Mouse (Mus musculus): ENCODE results near the gene Tbc1d9.
"Not testable (repeated sequence)": the region's sequence is repeated elsewhere in the genome, so short reads cannot be mapped to it uniquely, and the experiment has no call there.

Gene Tbc1d9

DNA sequence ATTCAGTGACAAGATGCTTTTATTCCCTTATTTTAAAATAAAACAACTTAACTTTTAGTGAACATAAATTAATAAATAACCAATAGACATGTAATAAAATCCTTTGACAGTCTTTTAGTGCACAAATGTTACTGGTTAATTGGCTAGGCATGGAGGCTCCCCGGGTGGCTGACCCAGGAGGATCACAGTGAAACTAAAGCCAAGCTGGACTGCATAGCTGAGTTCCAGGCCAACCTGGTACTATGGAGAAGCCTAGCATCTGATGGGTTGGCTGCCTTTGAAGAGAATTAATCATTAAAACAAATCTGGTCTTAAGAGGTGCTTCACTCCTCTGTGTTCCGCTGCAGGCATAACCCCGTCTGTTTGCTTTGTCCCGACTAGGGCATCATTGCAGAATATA lies 67.9 kb downstream of the Tbc1d9 start:
- DNase-seq (ENCODE audit: low spot score), result no peak

DNA sequence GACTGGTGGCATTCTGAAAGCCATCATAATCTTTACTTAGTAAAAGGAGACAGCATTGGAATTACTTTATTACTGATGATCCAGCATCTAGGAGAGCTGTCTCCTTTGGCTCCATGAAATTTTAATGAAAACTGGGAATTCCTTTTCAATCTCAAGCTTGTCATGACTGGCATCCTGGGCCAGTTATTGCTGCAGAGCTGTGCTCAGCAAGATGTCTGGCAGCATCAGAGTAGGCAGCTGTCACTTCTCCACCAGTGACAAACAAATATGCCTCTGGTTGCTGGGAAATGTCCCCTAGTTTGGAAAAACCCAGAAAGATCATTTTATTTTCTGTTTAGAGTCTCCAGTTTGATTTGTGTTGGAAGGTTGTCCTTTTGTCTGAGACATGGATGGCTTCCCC lies 74.2 kb downstream of the Tbc1d9 start:
- DNase-seq (ENCODE audit: low spot score), result no peak

DNA sequence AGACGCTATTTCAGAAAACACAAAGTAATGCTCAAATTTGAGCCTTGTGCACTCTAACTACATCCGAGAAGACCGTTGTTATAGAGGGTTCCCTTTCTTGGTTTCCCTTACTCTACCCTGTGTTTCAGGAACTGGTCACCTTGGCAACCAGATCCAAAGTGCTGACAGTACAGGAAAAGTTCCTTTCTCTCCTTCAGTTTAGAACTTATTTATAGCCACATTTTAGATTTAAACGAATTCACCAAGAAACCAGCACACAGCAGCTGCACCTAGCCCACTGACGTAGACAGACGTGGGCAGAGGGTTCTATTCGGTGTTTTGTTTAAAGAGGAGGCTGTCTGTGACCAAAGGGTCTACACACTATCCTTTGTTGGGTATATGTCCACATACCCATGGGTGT lies 79.0 kb downstream of the Tbc1d9 start:
- no peak for DNase-seq (ENCODE audit: low spot score)

DNA sequence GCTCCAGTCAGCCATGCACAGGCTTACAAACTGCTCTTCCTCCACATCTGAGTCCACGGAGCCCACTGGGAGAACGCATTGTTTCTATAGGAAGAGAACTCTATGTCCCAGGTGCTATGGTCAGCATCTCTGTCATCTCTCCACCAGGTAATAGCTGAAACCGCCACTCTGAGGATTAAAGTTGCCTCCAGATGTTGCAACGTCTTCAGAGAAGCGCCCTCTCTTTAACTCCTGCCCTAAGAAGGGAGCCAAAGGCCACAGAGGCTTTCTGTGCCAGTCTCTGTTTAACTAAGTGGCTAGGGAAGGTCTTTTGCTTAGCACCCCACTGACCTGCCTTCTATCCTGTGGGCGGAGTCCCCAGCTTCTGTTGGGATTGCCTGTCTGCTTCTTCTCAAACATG lies 85.7 kb downstream of the Tbc1d9 start:
- no peak for DNase-seq (ENCODE audit: low spot score)

DNA sequence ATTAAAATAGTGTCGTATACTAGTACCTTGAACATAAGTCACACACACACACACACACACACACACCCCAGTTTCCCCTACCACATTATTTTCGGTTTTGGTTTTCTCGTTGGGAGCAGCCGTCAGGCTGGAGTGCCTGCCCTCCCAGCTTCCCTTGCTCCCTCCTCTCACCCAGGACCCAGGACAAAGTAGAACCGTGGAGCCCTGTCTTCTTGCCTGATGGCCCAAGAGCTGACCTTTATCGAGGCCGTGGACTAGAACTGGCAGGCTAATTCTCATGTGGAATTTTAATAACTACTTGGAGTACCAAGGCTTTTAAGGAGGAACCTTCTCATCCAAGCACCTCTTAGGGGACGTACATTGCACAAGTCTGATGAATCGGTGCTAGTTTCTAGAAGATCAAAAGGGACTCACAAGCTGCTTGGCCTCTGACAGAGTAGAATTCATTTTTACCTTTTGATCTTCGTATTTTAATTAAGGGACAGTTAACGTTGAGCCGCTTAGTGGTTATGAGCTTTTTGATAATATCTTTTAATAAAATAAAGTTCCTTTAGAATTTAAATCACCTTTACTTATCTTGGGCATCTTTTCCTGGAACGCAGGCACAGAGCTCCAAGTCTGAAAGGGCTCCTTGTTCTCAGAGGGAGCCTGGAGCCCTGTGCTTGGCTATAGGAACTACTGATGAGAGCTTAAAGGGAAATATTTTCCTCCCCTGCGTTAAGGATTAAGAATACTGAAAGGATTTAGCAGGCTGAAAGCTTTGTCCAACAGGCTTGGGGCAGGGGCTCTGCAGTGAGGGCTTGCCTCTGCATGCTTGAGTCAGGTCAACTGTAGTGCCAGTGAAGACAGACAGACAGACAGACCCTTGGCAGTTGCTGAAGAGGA lies 86.5 kb downstream of the Tbc1d9 start:
- DNase-seq (ENCODE audit: low spot score), result no peak

DNA sequence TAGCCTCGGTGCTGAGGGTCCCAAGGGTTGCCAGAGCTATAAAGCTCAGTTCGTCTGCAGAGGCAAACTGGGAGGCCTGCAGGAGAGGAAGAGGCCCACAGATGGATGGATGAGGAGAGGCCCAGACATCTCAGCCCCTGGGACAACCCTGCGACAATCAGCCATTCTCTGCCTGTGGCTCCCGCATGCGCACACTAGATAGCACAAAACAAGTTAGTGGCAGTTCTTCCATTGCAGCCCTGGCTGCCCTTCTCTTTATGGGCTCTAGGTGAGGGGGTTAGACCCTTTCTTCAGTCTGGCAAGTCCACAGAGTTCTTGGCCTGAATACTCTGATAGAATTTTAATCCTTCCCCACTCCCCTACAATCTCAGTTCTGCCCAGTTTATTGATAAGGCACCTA lies 87.6 kb downstream of the Tbc1d9 start:
- DNase-seq (ENCODE audit: low spot score), result no peak

DNA sequence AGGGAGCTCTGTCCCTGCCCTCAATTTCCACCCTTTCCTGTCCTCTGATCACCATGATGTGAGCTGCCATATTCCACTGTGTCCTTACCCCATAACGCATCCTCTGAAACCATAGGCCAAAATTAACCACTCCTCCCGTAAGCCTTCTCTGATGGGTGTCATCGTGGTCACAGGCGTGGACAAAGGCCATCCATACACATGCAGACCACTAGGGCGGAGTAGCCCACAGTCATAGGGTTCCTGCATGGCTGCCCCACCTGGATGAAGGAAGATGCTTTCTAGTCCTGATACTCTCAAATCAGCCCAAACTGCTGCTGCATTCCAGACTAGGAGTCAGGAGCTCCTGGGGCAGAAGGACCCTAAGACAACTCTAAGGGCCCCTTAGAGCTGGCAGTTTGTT lies 92.5 kb downstream of the Tbc1d9 start:
- no peak for DNase-seq (ENCODE audit: low spot score)

DNA sequence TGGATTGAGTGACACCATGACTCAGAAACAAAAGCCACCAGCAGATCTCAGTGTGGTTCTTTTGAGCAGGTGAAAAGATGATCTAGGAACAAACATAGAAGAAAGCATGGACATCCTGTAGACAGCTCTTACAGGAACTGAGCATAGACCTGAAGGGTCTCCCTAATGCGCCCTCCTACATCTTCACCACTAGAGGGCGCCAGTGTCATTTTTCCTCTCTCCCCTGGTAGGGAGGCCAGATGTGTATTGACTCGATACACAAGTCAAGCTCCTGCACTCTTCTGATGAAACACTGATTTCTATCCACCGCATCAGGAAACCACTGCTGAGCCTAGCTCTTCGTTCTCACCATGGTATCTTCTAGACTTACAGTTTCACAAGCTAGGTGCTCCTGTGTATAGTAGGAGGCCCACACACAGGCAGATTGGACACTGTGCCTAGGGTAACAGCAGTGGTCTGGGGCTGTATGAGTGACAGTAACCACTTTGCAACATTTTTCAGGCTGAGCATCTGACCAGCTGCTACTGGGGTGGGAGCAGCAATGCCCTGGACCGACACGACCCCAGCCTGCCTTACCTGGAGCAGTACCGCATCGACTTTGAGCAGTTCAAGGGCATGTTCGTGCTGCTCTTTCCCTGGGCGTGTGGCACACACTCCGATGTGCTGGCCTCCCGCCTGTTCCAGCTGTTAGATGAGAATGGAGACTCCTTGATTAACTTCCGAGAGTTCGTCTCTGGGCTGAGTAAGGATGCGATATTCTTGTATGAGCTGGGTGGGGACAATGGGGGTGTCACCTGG lies 95.5 kb downstream of the Tbc1d9 start:
- peak; percentile 26 for DNase-seq (ENCODE audit: low spot score)

DNA sequence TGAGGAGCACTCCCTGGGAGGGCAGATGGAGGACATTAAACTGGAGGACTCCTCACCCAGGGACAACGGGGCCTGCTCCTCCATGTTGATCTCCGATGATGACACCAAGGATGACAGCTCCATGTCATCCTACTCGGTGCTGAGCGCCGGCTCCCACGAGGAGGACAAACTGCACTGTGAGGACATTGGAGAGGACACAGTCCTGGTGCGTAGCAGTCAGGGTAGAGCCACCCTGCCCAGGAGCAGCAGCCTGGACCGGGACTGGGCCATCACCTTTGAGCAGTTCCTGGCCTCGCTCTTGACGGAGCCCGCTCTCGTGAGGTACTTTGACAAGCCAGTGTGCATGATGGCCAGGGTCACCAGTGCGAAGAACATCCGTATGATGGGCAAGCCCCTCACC lies 106.0 kb downstream of the Tbc1d9 start:
- no peak for DNase-seq (ENCODE audit: low spot score)

DNA sequence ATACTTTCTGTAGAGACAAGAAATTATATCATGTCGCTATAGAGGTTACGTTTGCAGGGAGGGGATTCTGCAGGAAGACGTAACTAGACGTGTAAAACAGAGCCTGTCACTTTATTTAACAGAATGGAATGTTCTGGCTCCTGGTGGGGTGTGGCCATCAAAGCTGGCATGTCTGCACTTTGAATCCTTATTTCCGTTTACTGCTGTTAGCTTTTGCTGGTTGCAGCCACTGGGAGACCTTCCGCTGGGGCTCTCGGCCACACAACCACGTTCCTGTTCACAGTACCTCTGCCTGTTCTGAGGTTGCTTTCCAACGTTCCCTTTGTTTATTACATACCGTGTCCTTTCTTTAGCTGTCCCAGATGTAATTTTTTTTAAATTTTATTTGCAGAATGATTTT lies 107.3 kb downstream of the Tbc1d9 start:
- no peak for DNase-seq (ENCODE audit: low spot score)

DNA sequence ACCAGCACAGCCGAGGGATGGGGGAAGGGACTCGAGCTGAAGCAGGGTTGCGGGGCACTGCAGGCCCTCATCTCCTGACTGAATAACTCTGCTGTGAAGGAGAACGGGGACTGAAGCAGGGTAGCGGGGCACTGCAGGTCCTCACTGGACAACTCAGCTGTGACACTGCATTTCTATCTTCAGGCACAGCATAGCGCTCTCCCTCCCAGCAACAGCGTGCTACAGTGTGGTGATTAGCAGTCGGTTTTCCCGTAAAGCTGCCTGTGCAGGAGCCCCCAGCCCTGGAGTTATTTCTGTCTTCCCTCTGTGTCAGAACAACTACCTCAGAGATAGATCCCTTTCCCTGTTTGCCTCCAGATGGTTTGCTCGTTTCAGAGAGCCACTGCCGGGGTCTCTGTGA lies 109.3 kb downstream of the Tbc1d9 start:
- no peak for DNase-seq (ENCODE audit: low spot score)

DNA sequence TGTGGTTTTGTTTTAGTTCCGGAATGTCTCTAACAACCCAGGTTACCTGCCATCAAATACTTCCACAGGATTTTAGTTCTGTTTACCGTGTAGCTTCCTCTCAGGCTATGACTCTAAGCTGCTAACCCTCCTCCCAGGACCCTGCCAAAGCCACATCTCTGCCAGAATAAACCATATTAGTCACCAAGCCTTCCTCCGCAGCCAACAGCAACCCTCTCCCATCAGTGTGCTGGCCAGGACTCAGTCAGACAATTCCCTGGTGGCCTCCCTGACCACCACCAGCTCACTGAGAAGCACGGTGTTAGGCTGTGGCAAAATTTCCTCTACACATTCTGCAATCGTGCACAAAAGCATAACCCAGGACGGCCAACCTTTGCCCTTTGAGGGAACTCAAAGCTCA lies 113.3 kb downstream of the Tbc1d9 start:
- DNase-seq (ENCODE audit: low spot score), result no peak

DNA sequence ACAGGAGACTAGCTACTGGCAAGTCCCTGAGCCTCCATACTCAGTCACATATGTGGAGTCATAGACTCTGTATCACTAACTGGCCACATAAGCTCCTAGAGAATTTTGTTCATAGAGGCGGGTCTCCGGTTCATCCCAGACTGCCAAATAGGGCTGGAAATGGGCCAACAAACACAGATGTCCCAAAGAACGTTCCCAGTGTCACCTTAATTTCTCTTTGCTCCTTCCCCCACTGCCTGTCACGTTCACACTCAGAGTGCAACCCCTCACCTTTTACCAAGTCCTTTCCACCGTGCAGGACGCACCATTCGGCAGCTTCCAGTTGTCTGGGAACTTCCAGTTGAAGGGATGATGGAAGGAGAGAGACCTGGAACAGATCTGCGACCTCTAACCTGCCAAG lies 120.2 kb downstream of the Tbc1d9 start:
- DNase-seq (ENCODE audit: low spot score), result no peak

DNA sequence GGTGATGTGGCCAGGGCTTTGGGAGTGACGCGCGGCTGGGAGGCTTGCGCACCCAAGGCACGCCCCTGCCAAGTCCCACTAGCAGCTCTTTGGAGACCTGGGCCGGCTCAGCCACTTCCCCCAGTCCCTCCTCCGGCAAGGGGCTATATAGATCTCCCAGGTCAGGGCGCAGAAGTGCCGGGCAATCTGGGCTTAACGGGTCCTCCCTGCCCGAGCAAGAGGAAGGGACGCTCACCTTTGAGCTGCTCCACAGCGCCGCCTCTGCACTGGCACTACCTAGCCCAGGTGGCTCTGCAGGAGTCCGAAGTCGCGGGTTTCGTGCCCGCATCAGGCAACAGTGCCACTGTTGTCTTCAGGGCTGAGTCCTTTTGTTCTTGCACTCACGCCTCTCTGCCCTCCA lies 125.0 kb downstream of the Tbc1d9 start, which contains the start of gene Ucp1:
TSS of gene Ucp1 (plus strand) at position 177 of the 400 bp plus-strand sequence.
- no peak for DNase-seq (ENCODE audit: low spot score)

DNA sequence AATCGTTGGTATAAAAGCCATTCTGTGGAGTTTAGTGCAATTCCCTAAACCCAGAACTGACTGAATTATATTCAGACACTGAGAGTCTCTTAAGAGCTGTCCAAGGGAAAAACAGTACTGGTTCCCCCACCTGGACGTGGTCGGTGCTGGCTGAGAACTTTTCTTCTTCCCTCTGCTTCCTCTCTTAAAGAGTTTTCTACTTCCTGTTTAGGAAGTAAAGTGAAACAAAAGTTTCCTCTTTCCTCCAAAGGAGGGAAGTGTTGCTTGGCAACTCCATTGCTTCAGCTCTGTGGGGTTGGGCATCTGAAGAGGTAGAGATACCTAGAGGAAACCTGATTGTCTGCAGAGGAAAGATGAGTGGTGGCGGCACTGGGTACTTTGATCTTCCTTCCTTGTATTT lies 132.2 kb downstream of the Tbc1d9 start:
- DNase-seq (ENCODE audit: low spot score), result no peak

DNA sequence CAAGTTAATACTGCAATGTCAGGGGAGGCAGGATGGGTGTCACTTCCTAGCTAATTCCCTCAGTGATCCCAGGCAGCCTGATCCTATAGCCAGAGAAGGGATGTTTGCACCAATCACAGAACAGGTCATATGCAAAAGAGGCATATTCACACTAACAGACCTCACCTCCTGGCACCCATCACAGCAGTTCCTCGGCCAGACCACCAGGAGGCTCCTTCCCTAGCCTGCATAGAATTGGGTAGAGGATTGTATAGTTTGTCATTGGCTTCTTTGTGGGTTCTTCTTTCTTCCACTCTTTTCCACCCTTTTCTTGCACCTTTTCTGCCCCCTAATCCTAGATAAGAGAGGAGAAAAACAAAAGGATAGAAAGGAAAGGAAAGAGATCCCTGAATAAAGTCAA lies 135.0 kb downstream of the Tbc1d9 start:
- no peak for DNase-seq (ENCODE audit: low spot score)

DNA sequence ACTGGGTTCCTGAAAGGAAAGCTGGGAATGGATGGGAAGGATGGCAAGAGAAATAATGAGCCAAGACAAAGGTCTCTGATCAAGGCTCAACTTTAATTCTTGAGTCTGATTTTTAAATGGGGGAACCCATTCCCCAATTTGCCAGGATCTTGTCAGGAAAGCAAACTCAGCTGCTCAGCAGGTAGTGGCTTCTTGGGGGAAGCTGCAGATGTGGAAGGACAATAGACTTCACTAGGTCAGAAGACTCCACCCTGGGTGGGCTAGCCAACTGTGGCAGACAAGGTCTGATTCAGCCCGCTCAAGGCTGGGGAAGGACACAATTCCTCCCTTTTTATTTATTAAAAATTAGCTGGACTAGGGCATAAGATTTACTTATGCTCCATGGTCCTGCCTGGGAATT lies 139.8 kb downstream of the Tbc1d9 start:
- no peak for DNase-seq (ENCODE audit: low spot score)

DNA sequence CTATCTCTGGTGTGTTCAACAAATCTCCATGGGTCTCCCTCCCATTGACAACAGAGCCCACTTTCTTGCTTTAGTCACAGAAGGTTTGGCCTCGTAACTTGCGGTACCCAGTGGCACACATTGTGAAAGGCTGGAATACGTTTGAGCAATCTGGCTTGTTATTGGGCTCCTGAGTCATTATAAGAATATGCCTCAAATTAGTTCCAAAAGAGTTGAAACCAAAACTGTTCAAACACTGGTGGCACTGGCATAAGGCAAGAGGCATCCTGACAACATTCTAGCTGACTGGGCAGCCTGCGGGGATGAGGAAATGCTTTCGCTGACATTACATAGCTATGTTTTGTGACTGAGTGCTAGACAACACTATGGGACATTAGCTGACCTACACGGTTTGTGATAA lies 144.7 kb downstream of the Tbc1d9 start:
- DNase-seq (ENCODE audit: low spot score), result no peak

DNA sequence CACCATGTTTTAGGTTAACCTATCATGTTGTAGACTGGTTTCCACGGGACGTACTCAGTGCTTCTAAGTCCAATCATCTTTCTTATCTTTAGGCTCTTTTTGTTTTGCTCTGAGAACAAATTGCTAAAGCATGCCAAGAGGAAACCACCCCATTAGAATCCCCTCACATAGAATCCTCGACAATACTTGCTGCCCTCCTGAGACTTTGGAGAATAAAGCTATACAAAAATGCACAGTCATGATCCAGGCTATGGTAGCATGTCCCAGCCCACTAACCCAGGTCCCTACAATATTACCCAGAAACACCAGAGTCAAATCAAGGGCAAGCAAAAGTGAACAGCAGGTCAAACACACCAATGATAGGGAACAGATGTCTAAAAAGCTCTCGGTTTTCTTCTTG lies 149.9 kb downstream of the Tbc1d9 start:
- not testable (repeated sequence) for DNase-seq (ENCODE audit: low spot score)

DNA sequence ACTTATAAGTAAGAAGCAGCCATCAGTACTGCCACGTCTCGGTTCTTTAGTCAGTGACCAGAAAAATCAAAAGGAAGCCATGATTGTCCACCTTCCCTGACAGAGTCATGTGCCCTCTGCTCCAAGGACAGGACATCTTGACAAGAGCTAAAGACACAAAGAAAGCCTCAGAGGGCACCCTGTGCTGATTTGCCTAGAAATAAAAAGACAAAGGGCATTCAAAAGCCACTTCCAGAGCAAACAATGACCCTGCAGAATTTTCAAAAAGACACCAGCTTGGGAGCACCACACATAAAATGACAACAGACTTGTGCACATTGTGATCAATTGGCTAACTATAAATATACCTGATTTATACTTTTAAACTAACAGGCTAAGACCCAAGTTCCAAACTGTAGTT lies 150.5 kb downstream of the Tbc1d9 start:
- DNase-seq (ENCODE audit: low spot score), result no peak

DNA sequence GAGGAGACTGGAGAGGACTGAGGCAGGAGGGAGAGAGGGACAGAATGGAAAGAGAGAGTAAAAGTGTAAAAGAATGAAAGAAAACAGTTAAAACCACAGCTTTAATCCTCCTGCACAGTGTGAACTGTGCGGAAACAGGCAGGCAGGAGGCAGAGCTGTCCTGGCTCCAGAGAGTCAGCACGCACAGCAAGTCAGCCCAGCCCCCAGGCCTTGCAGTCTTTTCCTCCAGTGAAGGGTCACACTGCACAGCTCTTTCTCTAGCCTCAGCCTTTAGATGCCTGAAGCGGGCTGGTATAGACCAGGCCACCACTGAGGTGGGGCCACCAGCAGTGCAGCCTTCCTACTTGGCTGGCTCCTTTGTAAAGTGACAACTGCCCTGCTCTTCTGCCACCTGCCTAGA lies 155.4 kb downstream of the Tbc1d9 start:
- no peak for DNase-seq (ENCODE audit: low spot score)

DNA sequence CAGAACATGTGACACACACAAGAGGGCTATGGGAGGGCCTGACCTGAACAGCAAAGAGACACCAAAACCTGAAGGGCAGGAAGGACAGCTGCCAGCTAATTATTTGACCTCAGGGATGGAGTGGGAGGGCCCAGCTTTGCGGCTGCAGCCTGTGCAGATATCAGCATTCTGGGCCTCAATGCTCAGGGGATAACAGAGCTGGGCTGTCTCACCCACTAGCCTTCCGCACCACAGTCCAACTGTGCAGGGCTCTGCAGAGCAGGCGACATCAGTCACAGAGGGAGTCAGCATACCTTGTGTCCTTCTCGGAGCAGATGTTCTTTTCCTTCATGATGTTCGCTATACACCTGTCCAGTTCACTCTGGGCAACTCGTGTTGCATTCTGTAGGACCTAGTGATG lies 157.2 kb downstream of the Tbc1d9 start:
- no peak for DNase-seq (ENCODE audit: low spot score)
